Mouse (Mus musculus) bone marrow, adult 2 months (tissue): ENCODE results near the gene Ccnl1. TPM values are rescaled to one million over a fixed set of nuclear protein-coding genes. Genes with fewer than 3 reads are reported as not detected.

ENCODE experiments used
- H3K27ac ChIP-seq: fragments of 200-500 bp; 2 replicates; pipeline ENCODE4 v1.5.1; 2012; ENCODE audit warnings: low read depth, mild to moderate bottlenecking, control low read depth, inconsistent platforms, low read length; ENCODE audit not compliant: control insufficient read depth, poor library complexity, insufficient read depth
- H3K4me1 ChIP-seq: fragments of 200-500 bp; 2 replicates; pipeline ENCODE4 v1.6.1; 2011; ENCODE audit warnings: low read length; ENCODE audit not compliant: control insufficient read depth, insufficient read depth
- H3K4me3 ChIP-seq: fragments of 200-500 bp; replicated peaks from 2 replicates; pipeline ENCODE3; 2011; ENCODE audit warnings: mild to moderate bottlenecking, low read depth, low read length, control low read depth; ENCODE audit not compliant: control insufficient read depth
- CTCF ChIP-seq: fragments of 200-500 bp; IDR thresholded peaks from 2 replicates; pipeline ENCODE4 v1.5.1; 2011; ENCODE audit warnings: low read length, control low read depth; ENCODE audit not compliant: control insufficient read depth, insufficient read depth
- POLR2A ChIP-seq: fragments of 200-500 bp; IDR thresholded peaks from 2 replicates; pipeline ENCODE4 v1.6.1; 2011; ENCODE audit warnings: low read depth, mild to moderate bottlenecking, control low read depth, low read length, borderline replicate concordance; ENCODE audit not compliant: control insufficient read depth
- WGBS: fragments of 180-500 bp; shearing (Covaris S2); methylation state at CpG from one replicate; pipeline ENCODE4 v1.1.7; 2018; 5-methylcytosine and 5-hydroxymethylcytosine counted together
- polyA plus RNA-seq: library from polyadenylated mRNA; stranded (reverse); fragments of >200 nt; gene quantifications from 2 replicates; pipeline ENCODE4 v1.2.4, GENCODE M21; 2011; ENCODE audit warnings: low replicate concordance; ENCODE audit not compliant: missing spikeins, insufficient read depth, insufficient read length

Ccnl1 gene
- polyA plus RNA-seq, 1 experiment: 133 TPM

- no peak for TF ChIP-seq CTCF
- TF ChIP-seq POLR2A: no peak
- WGBS: 39% methylated on average over 4 of the region's 4 CpGs
Observed at GRCm38 (mm10) chr3:65990524-65990923, 32.5 kb upstream of the Ccnl1 start.

GRCm38 (mm10) chr3:65988711-65989495, 30.9 kb upstream of the Ccnl1 start:
- Histone ChIP-seq H3K4me3 (no peak overlapping the region), H3K27ac (no peak overlapping the region), H3K4me1 (peaks cover 3% of the 10 kb centered on the region; the same call in 1 of the 2 replicates)
- TF ChIP-seq CTCF (no peak), POLR2A (no peak)
- 44% methylated on average over 8 of the region's 8 CpGs for WGBS

More at GRCm38 (mm10) chr3:65990524-65990923, 32.5 kb upstream of the Ccnl1 start:
- H3K27ac ChIP-seq: no peak overlapping the region; the same call in 1 of the 2 replicates
- no peaks in the 10 kb centered on the region; the same call in 1 of the 2 replicates for H3K4me1 ChIP-seq
- no peak overlapping the region for H3K4me3 ChIP-seq

DNA sequence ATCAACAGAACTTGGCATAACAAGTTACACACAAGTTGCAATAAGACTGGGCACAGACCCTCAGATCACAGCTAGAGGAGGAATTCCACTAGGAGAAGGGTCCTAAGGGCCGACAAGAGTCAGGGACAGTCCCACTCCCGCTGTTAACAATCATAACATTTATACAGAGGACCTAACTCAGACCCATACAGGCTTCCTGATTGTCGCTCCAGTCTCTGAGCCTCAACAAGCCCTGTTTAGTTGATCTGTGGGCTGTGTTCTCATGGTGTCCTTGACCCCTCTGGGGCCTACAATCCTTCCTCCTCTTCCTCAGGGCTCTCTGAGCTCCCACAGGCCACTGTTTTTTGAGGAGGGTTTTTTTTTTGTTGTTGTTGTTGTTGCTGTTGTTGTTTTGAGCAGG, 18.2 kb upstream of the Ccnl1 start:
- H3K4me3 ChIP-seq: no peak overlapping the region
- 83% methylated on average over 3 of the region's 3 CpGs for WGBS
- TF ChIP-seq CTCF (no peak), POLR2A (no peak)
- peaks cover 1% of the 10 kb centered on the region; the same call in 1 of the 2 replicates for H3K4me1 ChIP-seq
- H3K27ac ChIP-seq: no peak overlapping the region

DNA sequence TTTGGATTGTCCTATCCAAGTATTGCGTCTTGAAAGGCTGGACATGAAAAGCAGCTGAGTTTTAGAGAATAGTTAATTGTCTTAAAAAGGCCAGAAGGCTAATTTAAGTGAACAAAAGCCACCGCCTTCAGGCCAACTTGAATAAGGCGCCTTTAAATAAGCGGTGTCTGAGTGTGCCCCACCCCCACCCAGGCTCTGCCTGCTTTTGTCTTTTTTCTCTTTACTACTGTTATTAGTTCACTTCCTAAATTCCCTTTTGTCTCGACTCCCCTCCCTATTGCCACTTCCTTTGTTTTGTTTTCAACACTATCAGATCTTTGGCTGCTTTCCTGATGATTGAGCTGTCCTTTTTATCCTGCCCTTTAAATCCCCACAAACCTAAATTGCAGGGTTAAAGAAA, 17.3 kb upstream of the Ccnl1 start:
- H3K27ac ChIP-seq: no peak overlapping the region
- H3K4me3 ChIP-seq: no peak overlapping the region
- peaks cover 1% of the 10 kb centered on the region; the same call in 1 of the 2 replicates for H3K4me1 ChIP-seq
- TF ChIP-seq CTCF (no peak), POLR2A (no peak)
- WGBS: 1% methylated on average over 5 of the region's 5 CpGs

DNA sequence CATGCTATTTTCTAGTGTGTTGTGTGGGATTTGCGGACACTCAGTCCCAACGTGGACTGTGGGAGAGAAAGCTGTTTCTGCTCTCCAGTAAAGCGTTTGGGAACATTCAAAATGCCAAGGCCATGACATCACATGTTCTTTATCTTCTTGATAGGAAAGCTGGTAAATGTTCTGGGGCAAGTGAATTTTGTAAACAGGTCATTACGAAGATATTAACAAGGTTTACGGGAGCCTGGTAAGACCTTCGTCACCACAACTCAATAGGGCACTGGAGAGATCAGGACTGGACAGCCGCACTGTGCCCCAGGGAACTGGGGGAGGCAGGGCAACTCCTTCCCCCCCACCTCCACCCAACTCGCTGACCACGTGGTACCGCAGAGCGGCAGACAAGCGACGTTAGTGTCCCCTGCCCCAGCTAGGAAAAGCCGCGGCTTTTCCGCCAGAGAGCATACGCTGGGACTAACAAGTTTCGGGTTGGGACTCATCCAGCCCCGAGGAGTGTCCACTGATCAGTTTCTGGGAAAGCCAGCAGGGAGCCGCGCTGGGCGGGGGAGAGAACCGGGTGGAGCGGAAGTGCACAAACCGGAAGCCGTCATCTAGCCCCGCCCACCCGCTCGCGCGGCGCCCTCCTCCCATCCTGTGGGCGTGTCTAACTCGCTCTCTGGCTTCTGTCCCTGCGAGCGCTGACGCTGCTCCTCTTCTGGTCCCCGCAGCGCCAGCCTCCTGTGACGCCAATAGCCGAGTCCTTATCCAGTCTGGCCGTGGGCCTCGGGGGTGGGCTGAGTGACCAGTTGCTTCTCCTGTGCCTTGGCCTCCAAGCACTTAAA, 16.4 kb upstream of the Ccnl1 start:
- H3K27ac ChIP-seq: peak overlapping the region; percentile 93
- H3K4me3 ChIP-seq: peak overlapping the region; percentile 89
- peaks cover 1% of the 10 kb centered on the region; the same call in 1 of the 2 replicates for H3K4me1 ChIP-seq
- no peak; the same call in 1 of the 2 replicates for TF ChIP-seq CTCF
- TF ChIP-seq POLR2A: peak; percentile 89
- WGBS: under 1% methylated on average over 43 of the region's 43 CpGs

DNA sequence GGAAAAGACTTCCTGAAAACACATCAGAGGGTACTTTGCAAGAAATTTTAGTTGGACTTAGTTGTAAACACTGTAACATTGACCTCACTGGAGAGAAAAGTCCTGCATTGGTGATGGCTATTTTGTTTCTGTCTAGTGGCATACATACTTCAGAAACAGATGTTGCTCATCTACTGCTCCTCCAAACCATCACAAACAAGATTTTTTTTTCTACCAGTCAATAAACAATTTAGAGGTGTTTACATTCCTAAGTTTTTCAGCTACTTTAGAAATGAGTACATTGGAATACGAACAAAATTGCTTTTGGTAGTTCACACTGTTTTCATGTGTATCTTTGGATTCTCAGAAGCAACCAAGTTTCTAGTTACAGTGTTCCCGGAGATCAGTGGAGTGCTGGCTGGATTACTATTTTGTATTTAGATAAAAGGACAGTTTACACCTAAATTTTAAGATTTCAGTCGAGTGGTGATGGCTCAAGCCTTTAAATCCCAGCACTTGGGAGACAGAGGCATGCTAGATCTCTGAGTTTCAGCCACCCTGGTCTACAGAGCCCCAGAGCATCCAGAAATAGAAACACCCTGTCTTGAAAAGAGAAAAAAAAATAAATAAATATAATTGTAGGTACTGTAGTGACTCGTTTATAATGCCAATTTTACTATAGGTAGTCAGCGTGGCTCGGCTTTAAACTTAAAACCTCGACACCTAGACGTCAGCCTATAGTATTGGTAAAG, 15.6 kb upstream of the Ccnl1 start:
- WGBS: 52% methylated on average over 8 of the region's 8 CpGs
- H3K4me1 ChIP-seq: peaks cover 1% of the 10 kb centered on the region; the same call in 1 of the 2 replicates
- peak overlapping the region; percentile 93 for H3K27ac ChIP-seq
- no peak for TF ChIP-seq CTCF
- H3K4me3 ChIP-seq: peak overlapping the region; percentile 89

GRCm38 (mm10) chr3:65969196-65969595, 11.1 kb upstream of the Ccnl1 start:
- 84% methylated on average over 3 of the region's 3 CpGs for WGBS
- H3K4me1 ChIP-seq: peaks cover 1% of the 10 kb centered on the region; the same call in 1 of the 2 replicates
- no peak overlapping the region for H3K27ac ChIP-seq
- H3K4me3 ChIP-seq: no peak overlapping the region
- TF ChIP-seq CTCF (no peak), POLR2A (no peak)
